Mouse (Mus musculus): Measurements from ENCODE around the gene Arid4a.

GRCm38 (mm10) chr12:70973831-70974230 lies 42.0 kb upstream of the Arid4a start:
- TF ChIP-seq CTCF (IDR thresholded peaks at IDR 0.05; ENCODE audit: borderline replicate concordance, insufficient read depth, low read length) (no peak), POLR2A (IDR thresholded peaks at IDR 0.05; ENCODE audit: low read depth, low read length) (no peak)

All from embryonic fibroblast, embryonic 13.5 days (primary cell).